Mouse (Mus musculus): Measurements from ENCODE around the gene Pomt2. TPM values are rescaled to one million over a fixed set of nuclear protein-coding genes. Genes with fewer than 3 reads are reported as not detected.
"Not testable (repeated sequence)": the region's sequence is repeated elsewhere in the genome, so short reads cannot be mapped to it uniquely, and the experiment has no call there.

The Pomt2 gene
- polyA plus RNA-seq, 1 experiment from 2014 or later = 15.7 TPM

GRCm38 (mm10) chr12:87157361-87157760, 9.6 kb upstream of the Pomt2 start:
- Histone ChIP-seq H3K9ac (ENCODE audit: low read length) (no peak overlapping the region), H3K27ac (ENCODE audit: low read depth, low read length) (no peak overlapping the region), H3K36me3 (ENCODE audit: control insufficient read depth, insufficient read depth, low read length) (no peaks in the 10 kb centered on the region), H3K4me3 (ENCODE audit: low read depth, low read length) (no peak overlapping the region), H3K4me2 (no peak overlapping the region), H3K4me1 (ENCODE audit: control insufficient read depth, insufficient read depth, low read length) (no peaks in the 10 kb centered on the region), H3K27me3 (ENCODE audit: control insufficient read depth, insufficient read depth, low read length) (no peaks in the 10 kb centered on the region), H3K9me3 (ENCODE audit: control insufficient read depth, low read length) (no peaks in the 10 kb centered on the region)
- no peak for ATAC-seq (ENCODE audit: low FRiP score)
- no peak for DNase-seq (ENCODE audit: low spot score, missing footprints)
- 64% methylated on average over 4 of the region's 4 CpGs for WGBS

GRCm38 (mm10) chr12:87154448-87154847, 6.7 kb upstream of the Pomt2 start:
- DNase-seq (ENCODE audit: low spot score, missing footprints); H3K27ac ChIP-seq (ENCODE audit: low read depth, low read length); H3K36me3 ChIP-seq (ENCODE audit: control insufficient read depth, insufficient read depth, low read length); H3K9me3 ChIP-seq (ENCODE audit: control insufficient read depth, low read length); H3K4me2 ChIP-seq; H3K4me3 ChIP-seq (ENCODE audit: low read depth, low read length); H3K27me3 ChIP-seq (ENCODE audit: control insufficient read depth, insufficient read depth, low read length); ATAC-seq (ENCODE audit: low FRiP score); H3K9ac ChIP-seq (ENCODE audit: low read length); H3K4me1 ChIP-seq (ENCODE audit: control insufficient read depth, insufficient read depth, low read length): not testable (repeated sequence)
- 95% methylated on average over 4 of the region's 4 CpGs for WGBS

- Histone ChIP-seq H3K9ac (ENCODE audit: low read length) (no peak overlapping the region), H3K4me2 (no peak overlapping the region), H3K4me1 (ENCODE audit: control insufficient read depth, insufficient read depth, low read length) (peaks cover 11% of the 10 kb centered on the region), H3K9me3 (ENCODE audit: control insufficient read depth, low read length) (no peaks in the 10 kb centered on the region; the same call in 1 of the 2 replicates), H3K36me3 (ENCODE audit: control insufficient read depth, insufficient read depth, low read length) (no peaks in the 10 kb centered on the region), H3K27me3 (ENCODE audit: control insufficient read depth, insufficient read depth, low read length) (no peaks in the 10 kb centered on the region), H3K4me3 (ENCODE audit: low read depth, low read length) (no peak overlapping the region), H3K27ac (ENCODE audit: low read depth, low read length) (no peak overlapping the region)
- no peak for DNase-seq (ENCODE audit: low spot score, missing footprints)
- ATAC-seq (ENCODE audit: low FRiP score) = no peak
- WGBS = 96% methylated on average over 5 of the region's 5 CpGs
Observed at GRCm38 (mm10) chr12:87149471-87149870, 1.7 kb upstream of the Pomt2 start.

GRCm38 (mm10) chr12:87148136-87148535, 368 bp upstream of the Pomt2 start:
- H3K4me2 ChIP-seq = peak overlapping the region; percentile 66
- peaks cover 11% of the 10 kb centered on the region for H3K4me1 ChIP-seq (ENCODE audit: control insufficient read depth, insufficient read depth, low read length)
- H3K4me3 ChIP-seq (ENCODE audit: low read depth, low read length) = peak overlapping the region; percentile 83
- H3K27ac ChIP-seq (ENCODE audit: low read depth, low read length) = peak overlapping the region; percentile 88
- H3K9me3 ChIP-seq (ENCODE audit: control insufficient read depth, low read length) = no peaks in the 10 kb centered on the region; the same call in 1 of the 2 replicates
- 19% methylated on average over 15 of the region's 15 CpGs for WGBS
- H3K36me3 ChIP-seq (ENCODE audit: control insufficient read depth, insufficient read depth, low read length) = no peaks in the 10 kb centered on the region
- ATAC-seq (ENCODE audit: low FRiP score) (no peak), DNase-seq (ENCODE audit: low spot score, missing footprints) (no peak)
- no peaks in the 10 kb centered on the region for H3K27me3 ChIP-seq (ENCODE audit: control insufficient read depth, insufficient read depth, low read length)
- peak overlapping the region; percentile 75 for H3K9ac ChIP-seq (ENCODE audit: low read length)

GRCm38 (mm10) chr12:87146966-87147365, 802 bp downstream of the Pomt2 start, which contains the start of gene Gstz1:
Gene Gstz1 (plus strand): TSS chr12:87147165.
- Histone ChIP-seq H3K27ac (ENCODE audit: low read depth, low read length) (peak within 1 kb of the TSS; percentile 88), H3K27me3 (ENCODE audit: control insufficient read depth, insufficient read depth, low read length) (no peaks in the 10 kb centered on the region), H3K9ac (ENCODE audit: low read length) (peak within 1 kb of the TSS; percentile 75), H3K4me2 (peak within 1 kb of the TSS; percentile 66), H3K4me1 (ENCODE audit: control insufficient read depth, insufficient read depth, low read length) (peaks cover 11% of the 10 kb centered on the region), H3K9me3 (ENCODE audit: control insufficient read depth, low read length) (no peaks in the 10 kb centered on the region; the same call in 1 of the 2 replicates), H3K4me3 (ENCODE audit: low read depth, low read length) (peak within 1 kb of the TSS; percentile 83), H3K36me3 (ENCODE audit: control insufficient read depth, insufficient read depth, low read length) (no peaks in the 10 kb centered on the region)
- peak; percentile 89 for ATAC-seq (ENCODE audit: low FRiP score)
- no peak for DNase-seq (ENCODE audit: low spot score, missing footprints)
- under 1% methylated on average over 27 of the region's 27 CpGs for WGBS

- peaks cover 11% of the 10 kb centered on the region; the same call in 1 of the 2 replicates for H3K4me1 ChIP-seq (ENCODE audit: control insufficient read depth, insufficient read depth, low read length)
- no peak overlapping the region for H3K9ac ChIP-seq (ENCODE audit: low read length)
- 69% methylated on average over 2 of the region's 2 CpGs for WGBS
- H3K36me3 ChIP-seq (ENCODE audit: control insufficient read depth, insufficient read depth, low read length) = no peaks in the 10 kb centered on the region
- no peak overlapping the region for H3K4me3 ChIP-seq (ENCODE audit: low read depth, low read length)
- DNase-seq (ENCODE audit: low spot score, missing footprints) (no peak), ATAC-seq (ENCODE audit: low FRiP score) (no peak)
- H3K27me3 ChIP-seq (ENCODE audit: control insufficient read depth, insufficient read depth, low read length) = no peaks in the 10 kb centered on the region
- H3K4me2 ChIP-seq = no peak overlapping the region
- H3K27ac ChIP-seq (ENCODE audit: low read depth, low read length) = no peak overlapping the region
- no peaks in the 10 kb centered on the region for H3K9me3 ChIP-seq (ENCODE audit: control insufficient read depth, low read length)
Observed at GRCm38 (mm10) chr12:87142156-87142555, 5.6 kb downstream of the Pomt2 start.

- 0 out of 2 replicates have a peak, but pooled peaks have one; percentile 26 for ATAC-seq (ENCODE audit: low FRiP score)
- DNase-seq (ENCODE audit: low spot score, missing footprints) = no peak
Observed at GRCm38 (mm10) chr12:87138768-87139167, 9.0 kb downstream of the Pomt2 start.

GRCm38 (mm10) chr12:87138342-87138701, 9.4 kb downstream of the Pomt2 start:
- Histone ChIP-seq H3K36me3 (ENCODE audit: control insufficient read depth, insufficient read depth, low read length) (no peaks in the 10 kb centered on the region), H3K27me3 (ENCODE audit: control insufficient read depth, insufficient read depth, low read length) (no peaks in the 10 kb centered on the region), H3K4me2 (no peak overlapping the region), H3K9ac (ENCODE audit: low read length) (no peak overlapping the region), H3K4me1 (ENCODE audit: control insufficient read depth, insufficient read depth, low read length) (peaks cover 6% of the 10 kb centered on the region; the same call in 1 of the 2 replicates), H3K9me3 (ENCODE audit: control insufficient read depth, low read length) (no peaks in the 10 kb centered on the region), H3K4me3 (ENCODE audit: low read depth, low read length) (no peak overlapping the region), H3K27ac (ENCODE audit: low read depth, low read length) (peak overlapping the region; percentile 68)
- DNase-seq (ENCODE audit: low spot score, missing footprints) (no peak), ATAC-seq (ENCODE audit: low FRiP score) (peak; percentile 82)
- WGBS = 66% methylated on average over 2 of the region's 2 CpGs

More at GRCm38 (mm10) chr12:87138768-87139167, 9.0 kb downstream of the Pomt2 start:
- H3K27me3 ChIP-seq (ENCODE audit: control insufficient read depth, insufficient read depth, low read length) = no peaks in the 10 kb centered on the region
- H3K9me3 ChIP-seq (ENCODE audit: control insufficient read depth, low read length) = no peaks in the 10 kb centered on the region
- no peaks in the 10 kb centered on the region for H3K36me3 ChIP-seq (ENCODE audit: control insufficient read depth, insufficient read depth, low read length)
- no peak overlapping the region for H3K9ac ChIP-seq (ENCODE audit: low read length)
- no peak overlapping the region for H3K4me2 ChIP-seq
- peaks cover 6% of the 10 kb centered on the region; the same call in 1 of the 2 replicates for H3K4me1 ChIP-seq (ENCODE audit: control insufficient read depth, insufficient read depth, low read length)
- WGBS = 52% methylated on average over 2 of the region's 2 CpGs
- H3K4me3 ChIP-seq (ENCODE audit: low read depth, low read length) = no peak overlapping the region
- no peak overlapping the region for H3K27ac ChIP-seq (ENCODE audit: low read depth, low read length)

- Histone ChIP-seq H3K36me3 (ENCODE audit: control insufficient read depth, insufficient read depth, low read length) (no peaks in the 10 kb centered on the region), H3K4me2 (no peak overlapping the region), H3K9me3 (ENCODE audit: control insufficient read depth, low read length) (no peaks in the 10 kb centered on the region), H3K27ac (ENCODE audit: low read depth, low read length) (peak overlapping the region; percentile 68), H3K4me1 (ENCODE audit: control insufficient read depth, insufficient read depth, low read length) (peaks cover 6% of the 10 kb centered on the region; the same call in 1 of the 2 replicates), H3K27me3 (ENCODE audit: control insufficient read depth, insufficient read depth, low read length) (no peaks in the 10 kb centered on the region), H3K4me3 (ENCODE audit: low read depth, low read length) (no peak overlapping the region), H3K9ac (ENCODE audit: low read length) (no peak overlapping the region)
- DNase-seq (ENCODE audit: low spot score, missing footprints) = peak; percentile 90
- peak; percentile 92 for ATAC-seq (ENCODE audit: low FRiP score)
- WGBS = 62% methylated on average over 15 of the region's 15 CpGs
Observed at GRCm38 (mm10) chr12:87137439-87138341, 10.1 kb downstream of the Pomt2 start.
